Mouse (Mus musculus) heart, embryonic 11.5 days (tissue): ENCODE measurements around the gene Man2b2. TPM values are rescaled to one million over a fixed set of nuclear protein-coding genes. Genes with fewer than 3 reads are reported as not detected.

Experiments
- ATAC-seq: fragments of 200-750 bp; cut with Nextera tagmentation; replicated peaks from 2 replicates; pipeline ENCODE4 v1.8.0; 2017; ENCODE audit warnings: moderate library complexity; ENCODE audit not compliant: insufficient number of reproducible peaks, low FRiP score, low TSS enrichment
- H3K27ac ChIP-seq: fragments of 300-500 bp; sonication (generic); 2 replicates; pipeline ENCODE4 v1.5.1; 2014; ENCODE audit warnings: mild to moderate bottlenecking, low read depth, low read length
- H3K27me3 ChIP-seq: fragments of 300-500 bp; sonication (generic); 2 replicates; pipeline ENCODE4 v1.6.1; 2014; ENCODE audit warnings: mild to moderate bottlenecking, low read length, mixed read lengths; ENCODE audit not compliant: control insufficient read depth, insufficient read depth
- H3K36me3 ChIP-seq: fragments of 300-500 bp; sonication (generic); 2 replicates; pipeline ENCODE4 v1.6.1; 2014; ENCODE audit warnings: mild to moderate bottlenecking, low read length, moderate library complexity, mixed read lengths; ENCODE audit not compliant: control insufficient read depth, insufficient read depth
- H3K4me1 ChIP-seq: fragments of 300-500 bp; sonication (generic); 2 replicates; pipeline ENCODE4 v1.6.1; 2014; ENCODE audit warnings: low read length; ENCODE audit not compliant: control insufficient read depth, insufficient read depth
- H3K4me2 ChIP-seq: fragments of 300-500 bp; sonication (generic); 2 replicates; pipeline ENCODE4 v1.6.1; 2014; ENCODE audit warnings: mild to moderate bottlenecking, moderate library complexity
- H3K4me3 ChIP-seq: fragments of 300-500 bp; sonication (generic); 2 replicates; pipeline ENCODE4 v1.5.1; 2014; ENCODE audit warnings: low read depth, low read length
- H3K9ac ChIP-seq: fragments of 300-500 bp; sonication (generic); 2 replicates; pipeline ENCODE4 v1.6.1; 2014; ENCODE audit warnings: mild to moderate bottlenecking, low read depth, low read length, moderate library complexity
- H3K9me3 ChIP-seq: fragments of 300-500 bp; sonication (generic); replicated peaks from 2 replicates; pipeline ENCODE4 v1.6.1; 2016; ENCODE audit warnings: low read length; ENCODE audit not compliant: control insufficient read depth
- WGBS: fragments of 180-500 bp; shearing (Covaris S2); extraction: QIAGEN DNeasy Blood & Tissue Kit; methylation state at CpG from one replicate; pipeline ENCODE4 v1.1.7; 2014; ENCODE audit not compliant: insufficient replicate concordance; 5-methylcytosine and 5-hydroxymethylcytosine counted together
- polyA plus RNA-seq: library from polyadenylated mRNA; unstranded; fragments of >200 nt; fragmentation: Nextera tagmentation; extraction: Ambion mirVana; gene quantifications from 2 replicates; pipeline ENCODE4 v1.2.1, GENCODE M21; 2014

Gene Man2b2
- polyA plus RNA-seq, 1 experiment from 2014 or later, result 12.9 TPM

DNA sequence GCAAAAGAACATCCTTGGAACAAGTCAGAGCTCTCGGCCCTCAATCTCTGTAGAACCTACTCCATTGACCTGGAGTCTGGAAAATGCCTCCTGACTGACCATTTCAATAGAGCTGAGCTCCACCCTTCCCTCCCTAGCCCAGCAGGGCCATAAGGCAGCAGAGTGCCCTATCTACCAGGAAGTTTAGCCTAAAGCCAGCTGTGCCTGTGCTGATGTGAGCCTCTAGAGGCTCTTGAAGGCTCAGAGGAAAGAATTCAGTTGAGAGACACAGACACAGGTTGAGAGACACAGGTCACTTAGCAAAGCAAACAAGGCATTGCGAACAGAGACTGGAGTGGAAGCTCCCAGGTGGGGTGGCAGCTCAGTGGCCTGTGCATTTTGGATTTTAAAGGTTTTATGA, 55.1 kb downstream of the Man2b2 start:
- Histone ChIP-seq H3K4me3 (no peak overlapping the region), H3K9ac (no peak overlapping the region), H3K9me3 (no peaks in the 10 kb centered on the region; the same call in 1 of the 2 replicates), H3K27me3 (no peaks in the 10 kb centered on the region), H3K27ac (no peak overlapping the region), H3K36me3 (no peaks in the 10 kb centered on the region), H3K4me1 (peaks cover 9% of the 10 kb centered on the region; the same call in 1 of the 2 replicates), H3K4me2 (no peak overlapping the region)
- WGBS, result 73% methylated on average over 2 of the region's 2 CpGs
- ATAC-seq, result no peak

DNA sequence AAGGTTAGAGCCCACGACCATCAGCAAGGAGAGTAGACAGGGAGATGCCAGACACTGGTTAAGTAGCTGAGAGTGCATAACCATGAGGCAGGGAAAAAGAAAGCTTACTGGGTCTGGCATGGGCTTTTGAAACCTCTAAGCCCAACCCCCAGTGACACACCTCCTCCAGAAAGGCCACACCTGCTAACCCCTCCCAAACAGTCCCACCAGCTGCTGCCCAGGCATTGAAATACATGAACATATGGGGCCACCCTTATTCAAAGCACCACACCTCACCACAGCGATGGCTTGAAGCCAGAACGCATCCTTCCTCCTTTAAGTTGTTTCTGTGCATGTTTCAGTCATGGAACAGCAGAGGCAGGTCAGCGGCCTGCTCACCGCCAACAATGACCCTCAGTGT, 57.9 kb downstream of the Man2b2 start:
- no peak for ATAC-seq
- Histone ChIP-seq H3K27me3 (no peaks in the 10 kb centered on the region), H3K27ac (no peak overlapping the region), H3K4me1 (peaks cover 9% of the 10 kb centered on the region; the same call in 1 of the 2 replicates), H3K36me3 (no peaks in the 10 kb centered on the region), H3K9me3 (no peaks in the 10 kb centered on the region), H3K4me3 (no peak overlapping the region), H3K9ac (no peak overlapping the region), H3K4me2 (no peak overlapping the region)
- 72% methylated on average over 5 of the region's 5 CpGs for WGBS

DNA sequence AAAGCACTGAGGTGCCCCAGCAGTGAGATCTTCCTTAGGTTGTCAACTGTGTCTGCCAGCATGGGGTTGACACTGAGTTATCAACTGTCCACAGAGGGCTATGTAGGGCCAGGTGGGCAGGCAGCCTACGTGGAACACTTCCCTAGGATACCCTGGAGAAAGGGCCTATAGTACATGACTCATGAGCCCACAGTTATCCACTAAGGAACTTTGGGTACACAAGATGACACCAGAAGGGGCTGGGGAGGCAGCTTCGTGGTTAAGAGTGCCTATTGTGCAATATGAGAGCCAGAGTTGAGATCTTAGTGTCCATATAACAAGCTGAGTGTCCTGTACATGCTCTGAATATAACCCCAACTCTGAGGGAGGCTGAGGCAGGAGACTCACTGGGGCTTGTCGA, 60.9 kb downstream of the Man2b2 start:
- Histone ChIP-seq H3K9ac (no peak overlapping the region), H3K4me3 (no peak overlapping the region), H3K9me3 (no peaks in the 10 kb centered on the region), H3K36me3 (no peaks in the 10 kb centered on the region), H3K27ac (no peak overlapping the region), H3K27me3 (no peaks in the 10 kb centered on the region), H3K4me2 (no peak overlapping the region), H3K4me1 (peaks cover 5% of the 10 kb centered on the region; the same call in 1 of the 2 replicates)
- ATAC-seq, result no peak
- WGBS, result 57% methylated on average over 3 of the region's 3 CpGs

DNA sequence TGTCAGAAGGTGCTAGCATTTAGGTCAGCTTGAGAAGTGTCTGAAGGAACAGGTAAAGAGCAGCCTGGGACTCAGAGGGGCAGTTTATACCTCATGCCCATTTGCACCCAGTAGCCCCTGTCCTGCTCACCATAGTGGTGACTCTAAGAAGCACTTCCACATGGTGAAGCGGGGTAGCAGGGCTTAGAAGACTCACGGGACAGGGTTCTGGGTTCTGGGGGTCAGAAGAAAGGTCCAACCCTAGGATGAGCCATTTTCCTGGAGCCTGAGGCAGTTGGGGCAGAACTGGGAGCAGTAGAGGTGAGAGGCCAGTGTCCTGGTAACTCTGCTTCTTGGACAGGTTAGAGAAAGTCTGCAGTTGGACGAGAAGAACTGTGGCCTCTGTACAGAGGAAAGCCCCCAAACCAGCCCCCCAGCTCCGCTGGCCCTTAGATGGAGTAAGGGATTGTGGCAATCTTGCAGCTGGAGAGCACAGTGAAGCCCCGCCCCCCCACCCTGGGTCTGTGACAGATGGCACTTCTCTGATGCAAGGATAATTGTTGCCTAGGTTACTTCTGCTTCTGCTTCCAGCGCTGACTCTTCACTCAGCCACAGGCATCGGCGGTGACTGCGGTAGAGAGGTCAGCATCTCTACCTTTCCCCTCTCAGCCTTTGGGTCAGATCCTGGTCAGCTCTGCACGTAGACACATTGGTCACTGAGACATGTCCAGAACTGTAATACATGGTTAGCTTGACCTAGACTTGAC, 63.3 kb downstream of the Man2b2 start:
- H3K9me3 ChIP-seq, result no peaks in the 10 kb centered on the region
- ATAC-seq, result no peak
- WGBS, result 29% methylated on average over 10 of the region's 10 CpGs

DNA sequence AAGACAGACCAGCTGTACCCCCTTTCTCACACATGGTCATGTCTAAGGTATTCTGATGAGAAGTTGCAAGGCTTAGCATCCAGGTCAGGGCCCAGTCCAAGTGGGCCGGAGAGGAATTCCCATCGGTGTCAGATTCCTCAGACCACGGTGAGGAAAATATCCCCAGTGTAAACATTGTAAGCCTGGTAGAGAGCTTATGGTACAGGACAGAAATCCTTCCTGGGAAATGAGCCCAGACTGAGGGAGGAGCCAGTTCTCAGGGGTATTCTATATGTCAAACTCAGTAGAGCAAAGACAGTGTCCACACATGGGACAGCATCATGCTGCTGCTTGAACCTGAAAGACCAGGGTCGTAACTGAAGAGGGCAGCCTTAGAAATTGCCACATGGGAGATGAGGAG, 70.6 kb downstream of the Man2b2 start:
- no peaks in the 10 kb centered on the region for H3K9me3 ChIP-seq
- no peaks in the 10 kb centered on the region for H3K4me1 ChIP-seq
- 54% methylated on average over 4 of the region's 4 CpGs for WGBS
- H3K27me3 ChIP-seq, result no peaks in the 10 kb centered on the region
- H3K36me3 ChIP-seq, result no peaks in the 10 kb centered on the region
- no peak overlapping the region for H3K4me3 ChIP-seq
- no peak overlapping the region for H3K9ac ChIP-seq
- H3K4me2 ChIP-seq, result no peak overlapping the region
- ATAC-seq, result no peak
- H3K27ac ChIP-seq, result no peak overlapping the region

More for the DNA sequence above, 63.3 kb downstream of the Man2b2 start:
- no peak overlapping the region for H3K4me3 ChIP-seq
- no peak overlapping the region for H3K9ac ChIP-seq
- H3K27me3 ChIP-seq, result no peaks in the 10 kb centered on the region
- H3K36me3 ChIP-seq, result no peaks in the 10 kb centered on the region
- H3K4me2 ChIP-seq, result no peak overlapping the region
- H3K4me1 ChIP-seq, result no peaks in the 10 kb centered on the region
- no peak overlapping the region for H3K27ac ChIP-seq

DNA sequence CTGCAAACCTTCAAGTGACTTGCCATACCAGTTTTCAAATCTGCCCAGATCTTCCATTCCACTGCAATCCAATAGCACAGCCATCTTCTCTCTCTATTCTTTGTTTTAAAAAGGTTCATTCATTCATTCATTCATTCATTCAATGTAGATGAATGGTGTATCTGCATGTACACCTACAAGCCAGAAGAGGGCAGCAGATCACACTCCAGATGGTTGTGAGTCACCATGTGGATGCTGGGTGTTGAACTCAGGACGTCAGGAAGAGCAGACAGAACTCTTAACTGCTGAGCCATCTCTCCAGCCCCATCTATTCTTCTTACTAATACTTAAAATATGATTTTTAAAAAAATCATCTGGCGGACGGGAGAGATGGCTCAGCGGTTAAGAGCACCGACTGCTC, 73.4 kb downstream of the Man2b2 start:
- no peak overlapping the region for H3K9ac ChIP-seq
- no peak for ATAC-seq
- H3K36me3 ChIP-seq, result no peaks in the 10 kb centered on the region
- 0 out of 2 replicates have a peak, but pooled peaks cover 5% of the 10 kb centered on the region for H3K27me3 ChIP-seq
- no peak overlapping the region for H3K27ac ChIP-seq
- H3K4me2 ChIP-seq, result no peak overlapping the region
- H3K9me3 ChIP-seq, result no peaks in the 10 kb centered on the region
- H3K4me1 ChIP-seq, result no peaks in the 10 kb centered on the region
- H3K4me3 ChIP-seq, result no peak overlapping the region
- WGBS, result 64% methylated on average over 5 of the region's 5 CpGs

Other genes with a start within 250 kb of the Man2b2 start
- 19.8 and 22.6 TPM in 2 replicates for gene Tbc1d14, start 237.4 kb downstream of the Man2b2 start, polyA plus RNA-seq
- 27.8 and 32.0 TPM in 2 replicates for gene D5Ertd579e, start 134.6 kb downstream of the Man2b2 start, polyA plus RNA-seq
- gene Bloc1s4, start 82.0 kb downstream of the Man2b2 start, polyA plus RNA-seq, result 20.0 and 20.1 TPM in 2 replicates
- gene Mrfap1, start 33.9 kb downstream of the Man2b2 start, polyA plus RNA-seq, result 420 and 433 TPM in 2 replicates
- 0.19 and 0.72 TPM in 2 replicates for gene Ppp2r2c, start 37.9 kb upstream of the Man2b2 start, polyA plus RNA-seq
- 23.8 and 28.5 TPM in 2 replicates for gene Wfs1, start 158.6 kb upstream of the Man2b2 start, polyA plus RNA-seq